Mouse (Mus musculus): ENCODE measurements at regions not wholly inside any gene's neighbourhood (a gene's known extent, or its start where the extent isn't known, plus 50 kb on each side); places are given as distances from the start of the nearest gene placed in this dataset.
"Not testable (repeated sequence)": the region's sequence is repeated elsewhere in the genome, so short reads cannot be mapped to it uniquely, and the experiment has no call there.

DNA sequence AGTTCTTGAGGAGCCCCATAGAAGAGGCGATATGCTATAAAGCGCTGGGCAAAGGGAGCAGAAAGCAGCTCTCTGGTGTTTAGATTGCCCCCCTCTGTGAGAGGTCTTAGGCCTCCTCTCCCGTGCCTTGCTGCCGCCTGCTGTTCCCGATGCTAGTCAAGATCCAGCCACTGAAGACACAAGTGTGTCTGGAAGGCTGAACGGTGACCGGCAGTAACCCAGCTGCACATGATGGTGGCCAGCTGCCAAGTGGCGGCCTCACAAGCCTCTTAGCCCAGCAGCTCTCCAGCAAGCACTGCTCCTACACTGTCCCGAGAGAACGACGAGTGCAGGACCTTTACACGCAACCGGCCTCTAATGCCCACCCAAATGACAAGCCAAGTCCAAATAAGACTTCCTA lies 104.1 kb upstream of the Abca1 start:
- DNase-seq (ENCODE audit: low spot score in 2 of 2) = peak; percentile 47 to 65

DNA sequence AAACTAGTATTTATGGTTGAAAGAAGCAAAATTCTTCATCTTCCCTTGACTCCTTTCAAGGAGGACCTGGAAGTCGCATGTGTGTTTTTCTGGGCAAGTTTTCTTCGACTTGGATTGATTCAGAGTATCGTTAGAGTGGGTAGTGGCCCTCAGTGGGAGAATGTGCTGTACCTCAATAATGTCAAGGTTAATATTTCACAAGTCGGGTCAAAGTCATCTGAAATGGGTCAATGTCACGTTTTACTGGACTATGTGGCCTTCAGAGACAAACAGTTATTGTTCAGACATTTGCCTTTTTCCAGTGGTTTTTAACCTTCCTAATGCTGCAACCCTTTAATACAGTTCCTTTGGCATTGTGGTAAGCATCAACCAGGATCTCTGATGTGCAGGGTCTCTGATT lies 102.8 kb upstream of the Abca1 start:
- DNase-seq (ENCODE audit: low spot score in 2 of 2) = no peak

DNA sequence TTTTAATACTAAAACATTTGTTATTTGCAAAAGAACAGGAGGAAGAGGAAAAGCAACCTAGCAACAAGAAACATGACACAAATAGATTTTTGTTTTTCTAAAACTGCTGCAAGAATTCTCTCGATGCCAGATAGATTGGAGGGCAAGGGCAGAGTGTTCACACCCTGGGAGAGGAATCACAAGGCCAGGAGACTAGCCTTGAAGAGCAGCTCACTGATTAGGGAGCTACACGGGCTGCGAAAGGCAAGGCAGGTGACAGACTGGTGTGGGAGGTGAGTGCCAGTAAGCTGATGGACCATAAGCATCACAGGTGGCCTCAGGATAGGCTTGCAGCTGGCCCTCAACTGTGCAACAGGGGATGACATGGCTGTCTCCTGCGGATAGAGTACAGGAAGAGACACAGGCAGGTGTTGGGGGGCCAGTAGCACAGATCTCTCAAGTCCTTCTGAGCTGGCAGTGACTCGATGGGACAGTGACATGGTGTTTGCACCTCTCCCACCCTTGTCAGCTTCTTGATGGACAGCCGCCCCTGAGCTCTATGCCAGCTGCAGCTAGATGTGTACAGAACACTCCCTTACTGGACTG lies 102.0 kb upstream of the Abca1 start:
- no peak for DNase-seq (ENCODE audit: low spot score in 2 of 2)

DNA sequence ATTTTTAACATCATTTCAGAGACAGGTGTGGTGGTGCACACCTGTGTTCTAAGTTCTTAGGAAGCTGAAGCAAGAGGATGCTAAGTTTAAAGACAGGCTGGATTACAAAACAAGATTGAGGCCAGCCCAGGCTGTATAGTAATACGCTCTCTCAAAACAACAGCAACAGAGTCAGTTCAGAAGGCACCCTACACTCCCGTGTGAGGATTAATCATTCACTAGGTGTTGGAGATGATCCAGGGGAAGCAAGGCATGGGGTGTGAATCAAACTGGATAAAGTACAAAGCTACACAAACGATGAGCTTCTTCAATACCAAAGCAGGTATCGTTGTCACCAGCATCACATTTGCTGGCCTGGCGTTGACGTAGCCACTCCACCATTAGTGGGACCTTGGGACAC lies 99.3 kb upstream of the Abca1 start:
- no peak for DNase-seq (ENCODE audit: low spot score in 2 of 2)

DNA sequence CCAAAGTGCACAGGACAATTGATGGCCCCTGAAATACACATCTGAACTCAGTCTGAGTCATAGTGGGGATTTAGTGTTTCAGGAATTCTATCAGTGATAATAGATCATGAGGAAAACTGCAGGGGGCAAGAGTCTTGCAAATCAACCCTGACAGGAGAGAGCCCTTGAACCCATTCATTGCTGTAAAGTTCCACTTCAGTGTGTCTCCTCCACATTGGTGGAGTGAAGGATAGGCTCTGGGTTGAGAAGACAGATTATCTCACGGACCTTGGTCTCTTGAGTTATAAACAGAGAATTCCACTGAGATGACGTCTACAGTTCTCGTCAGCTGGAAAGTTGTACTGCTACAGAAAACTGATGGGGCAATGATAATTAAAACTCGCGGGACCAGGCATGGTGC lies 97.3 kb upstream of the Abca1 start:
- no peak for DNase-seq (ENCODE audit: low spot score in 2 of 2)

DNA sequence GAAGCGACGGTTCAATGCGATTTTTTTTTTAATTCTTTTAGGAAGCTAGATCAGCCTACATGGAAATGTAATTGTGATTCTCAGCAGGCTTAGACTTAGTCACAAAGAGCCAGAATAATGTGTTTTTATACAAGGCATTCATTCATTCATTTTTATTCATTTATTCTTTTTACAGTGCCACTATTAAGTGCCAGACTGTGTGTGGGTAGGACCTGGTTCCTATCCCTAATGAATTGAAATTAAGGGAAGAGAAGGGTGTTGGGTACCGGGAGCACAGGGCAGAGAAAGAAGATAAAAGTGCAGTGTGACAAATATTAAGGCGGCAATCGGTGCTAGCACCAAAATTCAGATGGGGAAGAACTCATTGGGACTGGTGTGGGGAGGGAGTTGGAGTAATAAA lies 94.8 kb upstream of the Abca1 start:
- no peak for DNase-seq (ENCODE audit: low spot score in 2 of 2)

DNA sequence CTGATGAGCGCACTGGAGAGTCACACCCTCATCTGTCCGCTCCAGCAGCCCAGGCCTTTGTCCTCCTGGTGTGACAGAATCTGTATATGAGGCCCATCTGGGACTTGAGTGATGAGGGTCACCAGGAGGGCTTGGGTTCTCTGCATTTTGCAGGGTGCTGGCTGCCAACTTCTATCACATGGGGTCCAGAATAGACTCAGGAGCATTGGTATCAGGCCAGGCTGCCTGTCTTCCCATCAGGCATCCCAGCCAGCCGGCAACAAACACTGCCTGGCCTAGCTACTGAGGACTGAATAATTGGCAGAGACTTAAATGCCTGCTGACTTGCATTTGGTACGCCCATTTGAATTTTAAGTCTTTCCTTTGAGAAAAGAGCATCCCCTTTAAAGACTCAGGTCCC lies 94.0 kb upstream of the Abca1 start:
- DNase-seq (ENCODE audit: low spot score in 2 of 2) = peak in 1 of 2 experiments; percentile 17

DNA sequence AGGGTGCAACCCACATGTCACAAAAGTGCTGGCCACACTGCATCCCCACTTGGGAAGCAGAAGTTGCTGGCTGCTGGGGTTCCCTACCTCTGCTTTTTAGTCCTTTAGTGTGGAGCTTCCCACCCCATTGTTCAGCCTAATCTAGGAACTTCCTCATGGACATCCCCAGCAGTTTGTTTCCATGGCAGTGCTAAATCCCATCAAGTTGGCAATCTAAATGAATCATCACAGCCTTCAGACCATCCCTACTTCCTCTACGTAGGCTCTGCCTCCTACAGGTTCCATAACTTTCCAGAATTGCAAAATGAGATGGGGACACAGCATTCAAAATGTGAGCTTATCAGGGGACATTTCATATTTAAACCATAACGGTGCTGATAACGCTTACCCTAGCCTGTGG lies 90.6 kb upstream of the Abca1 start:
- peak in 1 of 2 experiments; percentile 4 for DNase-seq (ENCODE audit: low spot score in 2 of 2)

DNA sequence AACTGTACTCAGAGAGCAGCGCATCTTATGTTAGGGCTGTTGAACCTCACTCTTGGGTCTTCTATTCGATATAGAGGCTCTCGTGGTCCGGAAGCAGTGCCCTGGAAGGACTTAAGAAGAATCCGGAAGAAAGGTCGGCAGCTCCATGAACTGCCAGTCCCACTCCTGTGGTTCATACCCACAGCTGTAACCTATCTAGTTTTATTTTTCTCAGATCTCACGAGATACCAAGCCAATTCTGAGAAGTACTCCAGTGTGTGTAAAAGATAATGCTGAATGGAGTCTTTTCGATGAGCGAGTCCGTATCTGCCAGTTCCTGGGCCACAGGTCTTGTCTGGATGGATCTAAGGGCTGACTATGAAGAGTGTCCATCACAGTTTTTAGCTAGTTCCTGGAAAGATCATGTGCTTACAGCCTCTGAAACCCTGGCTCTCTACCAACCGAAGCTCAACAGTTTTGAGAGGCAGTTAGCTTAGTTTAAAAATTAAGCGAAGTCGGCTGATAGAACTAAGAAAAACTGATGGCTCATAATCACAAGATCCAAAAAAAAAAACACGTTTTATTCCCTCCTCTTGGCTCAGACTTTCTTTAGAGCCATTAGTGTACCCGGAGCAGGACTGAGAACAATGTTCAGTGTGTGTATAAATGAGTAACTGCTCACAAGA lies 86.5 kb upstream of the Abca1 start:
- DNase-seq (ENCODE audit: low spot score in 2 of 2) = no peak

DNA sequence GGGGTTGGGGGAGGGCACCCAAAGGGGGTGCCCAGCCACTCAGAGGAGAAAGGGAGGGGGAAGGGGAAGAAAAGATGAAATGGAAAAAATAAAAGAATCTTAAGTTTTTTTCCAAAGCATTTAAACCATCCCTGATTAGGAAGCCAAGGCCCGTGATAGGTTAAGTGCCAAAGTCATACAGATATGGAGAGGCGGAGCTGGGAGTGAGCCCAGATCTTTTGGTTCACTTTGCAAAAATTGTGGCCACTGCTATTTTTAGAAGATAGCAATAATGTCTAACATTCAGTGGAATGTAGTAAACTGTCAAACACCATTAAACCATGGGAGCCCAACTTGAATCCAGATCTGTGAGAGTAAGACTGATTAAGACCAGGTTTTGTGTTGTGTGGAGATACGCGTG lies 85.9 kb upstream of the Abca1 start:
- DNase-seq (ENCODE audit: low spot score in 2 of 2) = no peak

DNA sequence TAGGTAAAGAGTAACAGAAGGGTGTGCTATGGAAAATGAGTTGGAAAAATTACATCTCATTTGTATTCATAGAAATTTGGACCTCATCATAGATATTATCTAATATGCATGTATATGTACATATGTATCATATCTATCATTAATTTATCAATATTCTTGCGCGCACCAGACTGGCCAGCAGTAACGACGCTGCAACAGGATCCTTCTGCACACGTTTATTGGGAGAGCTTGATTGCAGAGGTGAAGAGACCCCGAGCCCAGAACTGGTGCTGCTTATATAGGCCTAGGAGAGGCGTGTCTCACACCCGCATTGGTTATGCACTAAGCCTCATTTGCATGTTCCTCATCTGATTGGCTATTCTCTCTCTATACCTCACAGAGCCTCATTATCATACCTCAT lies 83.8 kb upstream of the Abca1 start:
- DNase-seq (ENCODE audit: low spot score in 2 of 2) = not testable (repeated sequence)

DNA sequence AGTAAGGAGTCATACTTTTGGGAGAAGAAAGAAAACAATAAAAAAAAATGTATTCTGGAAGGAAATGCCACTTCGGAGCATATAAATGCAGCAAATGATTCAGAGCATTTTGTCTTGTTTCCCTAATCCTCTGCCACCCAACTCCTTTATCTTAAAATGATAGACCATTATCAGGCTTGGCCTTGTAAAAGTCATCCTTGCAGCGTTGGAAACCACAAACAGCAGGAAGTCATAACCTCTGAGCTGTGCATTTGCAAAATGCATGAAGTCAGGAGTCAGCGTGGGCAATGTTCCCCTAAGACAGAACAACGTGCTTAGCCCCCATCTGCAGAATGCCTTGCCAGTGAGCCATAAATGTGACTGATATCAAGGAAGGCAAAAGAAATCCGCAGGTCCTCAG lies 80.2 kb upstream of the Abca1 start:
- DNase-seq (ENCODE audit: low spot score in 2 of 2) = no peak

DNA sequence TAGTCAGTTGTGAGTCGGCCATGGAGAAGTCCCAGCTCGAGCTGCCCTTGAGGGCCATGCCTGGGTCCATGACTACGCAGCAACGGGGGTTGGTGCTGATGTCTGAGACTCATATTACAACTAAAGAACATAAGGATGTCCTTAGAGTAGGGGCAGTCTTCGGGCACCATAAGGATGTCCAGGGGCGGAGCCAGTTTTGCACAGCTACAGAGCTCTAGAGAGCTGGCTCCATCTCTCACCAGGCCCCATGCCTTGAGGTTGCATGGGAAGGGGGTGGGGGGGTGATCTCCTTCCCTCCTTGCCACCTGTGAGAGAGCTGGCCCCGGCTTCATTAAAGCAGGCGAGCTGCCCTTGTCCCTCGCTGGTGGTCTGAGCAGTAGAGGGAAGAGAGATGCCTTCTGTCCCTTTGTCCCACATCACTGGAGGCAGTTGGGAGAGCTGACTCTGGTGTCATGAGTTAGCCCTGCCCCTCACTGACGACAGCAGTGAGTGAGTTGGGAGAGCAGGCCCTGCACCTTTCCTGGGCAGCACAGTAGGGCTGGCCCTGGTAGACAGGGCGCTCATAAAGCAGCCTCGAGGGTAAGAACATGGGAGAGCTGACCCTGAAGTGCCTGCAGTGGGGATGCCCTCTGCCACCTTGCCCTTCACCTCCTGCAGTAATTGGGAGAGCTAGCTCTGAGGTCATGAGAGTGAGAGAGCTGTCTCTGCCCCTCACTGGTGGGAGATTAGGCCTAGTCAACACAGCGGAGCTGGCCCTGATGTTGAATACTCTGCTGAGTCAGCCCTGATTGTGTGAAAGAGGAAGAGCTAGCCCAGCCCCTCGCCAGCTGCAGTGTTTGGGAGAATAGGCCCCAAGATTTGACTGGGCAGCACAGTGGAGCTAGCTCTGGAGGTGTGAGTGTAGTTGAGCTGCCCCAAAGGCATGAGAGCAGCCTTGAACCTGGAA lies 78.9 kb upstream of the Abca1 start:
- DNase-seq (ENCODE audit: low spot score in 2 of 2) = no peak

DNA sequence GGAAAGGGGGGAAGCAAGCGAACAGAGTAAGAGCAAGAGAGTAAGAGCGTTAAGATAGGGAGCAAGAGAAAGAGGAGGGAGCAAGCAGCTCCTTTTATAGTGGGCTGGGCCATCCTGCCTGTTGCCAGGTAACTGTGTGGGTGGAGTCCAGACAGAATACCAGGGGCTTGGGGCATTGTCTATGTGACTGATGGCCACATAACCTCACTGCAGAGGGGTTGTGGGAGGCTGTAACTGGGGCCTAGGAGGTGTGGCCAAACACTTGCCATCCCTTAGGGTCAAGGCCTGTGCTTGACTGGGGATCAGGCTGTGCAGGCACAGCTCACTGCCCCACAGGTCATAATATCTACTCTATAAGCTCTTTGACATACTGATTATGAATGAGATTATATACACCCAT lies 76.2 kb upstream of the Abca1 start:
- DNase-seq (ENCODE audit: low spot score in 2 of 2) = no peak

DNA sequence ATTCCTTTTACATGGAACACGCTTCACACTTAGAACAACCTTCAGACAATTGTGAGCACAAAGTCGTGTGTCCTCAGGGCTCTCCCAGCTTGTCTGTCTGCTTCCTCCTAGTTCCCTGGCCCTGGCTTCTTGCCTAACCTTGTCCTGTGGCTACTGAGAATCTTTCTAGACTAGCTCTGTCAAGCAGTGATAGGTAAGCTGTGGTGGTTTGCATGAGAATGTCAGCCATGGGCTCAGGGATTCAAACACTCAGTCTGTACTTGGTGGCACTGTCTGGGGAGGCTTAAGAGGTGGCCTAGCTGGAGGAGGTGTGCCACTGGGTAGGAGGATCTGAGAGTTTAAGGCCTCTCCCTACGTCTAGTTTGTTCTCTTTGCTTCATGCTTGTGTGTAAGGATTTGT lies 72.7 kb upstream of the Abca1 start:
- no peak for DNase-seq (ENCODE audit: low spot score in 2 of 2)

DNA sequence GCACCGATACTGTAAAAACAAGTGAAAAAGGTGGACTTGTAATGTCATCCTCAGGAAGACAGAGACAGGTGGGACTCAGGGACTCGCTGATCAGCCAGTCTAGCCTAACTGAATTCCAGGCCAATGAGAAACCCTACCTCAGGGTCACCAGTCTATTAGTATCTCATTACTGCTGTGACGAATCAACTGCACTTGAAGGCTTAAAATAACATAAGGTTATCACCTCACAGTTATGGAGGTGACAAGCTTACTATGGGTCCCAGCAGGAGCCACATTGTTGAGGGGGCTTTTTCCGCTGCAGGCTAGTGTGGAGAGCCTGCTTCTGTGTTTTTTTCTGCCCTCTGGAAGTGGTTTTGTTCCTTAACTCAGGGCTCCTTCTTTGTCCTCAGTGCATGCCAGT lies 72.2 kb upstream of the Abca1 start:
- DNase-seq (ENCODE audit: low spot score in 2 of 2) = no peak

DNA sequence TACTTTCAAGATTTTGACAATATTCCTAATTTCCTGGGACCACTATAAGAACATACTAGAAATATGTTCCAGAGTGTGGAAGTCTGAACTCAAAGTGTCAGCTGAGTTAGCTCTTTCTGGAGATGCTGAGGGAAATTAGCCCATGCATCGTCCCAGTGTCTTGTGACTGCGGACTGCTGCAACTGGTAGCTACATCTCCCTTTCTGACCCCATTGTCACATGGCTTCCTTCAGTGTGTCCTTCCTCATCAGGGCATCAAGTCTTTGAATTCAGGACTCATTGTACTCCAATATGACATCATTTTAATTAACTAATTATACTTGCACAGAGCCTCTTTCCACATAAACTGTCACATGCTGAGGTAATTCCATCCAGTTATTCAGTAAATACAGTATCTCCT lies 71.4 kb upstream of the Abca1 start:
- DNase-seq (ENCODE audit: low spot score in 2 of 2) = no peak

DNA sequence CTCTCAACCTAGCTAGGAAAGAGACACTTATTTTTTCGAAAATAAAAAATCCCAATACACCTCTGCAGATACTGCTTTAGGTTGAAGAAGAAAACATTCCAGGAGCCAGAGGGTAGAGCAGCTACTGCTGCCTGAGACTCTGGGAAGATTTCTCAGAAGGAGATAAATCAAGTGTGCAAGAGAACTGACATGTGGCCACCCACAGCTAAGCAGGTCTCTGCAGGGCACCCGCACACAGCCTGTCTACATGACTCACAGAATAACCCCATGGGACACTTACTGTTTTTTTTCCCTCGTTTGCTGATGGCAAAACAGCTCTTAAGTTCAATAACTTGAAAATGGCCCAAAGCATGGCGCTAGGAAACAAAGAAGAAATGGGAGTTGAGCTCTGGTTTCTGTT lies 68.7 kb upstream of the Abca1 start:
- DNase-seq (ENCODE audit: low spot score in 2 of 2) = no peak

DNA sequence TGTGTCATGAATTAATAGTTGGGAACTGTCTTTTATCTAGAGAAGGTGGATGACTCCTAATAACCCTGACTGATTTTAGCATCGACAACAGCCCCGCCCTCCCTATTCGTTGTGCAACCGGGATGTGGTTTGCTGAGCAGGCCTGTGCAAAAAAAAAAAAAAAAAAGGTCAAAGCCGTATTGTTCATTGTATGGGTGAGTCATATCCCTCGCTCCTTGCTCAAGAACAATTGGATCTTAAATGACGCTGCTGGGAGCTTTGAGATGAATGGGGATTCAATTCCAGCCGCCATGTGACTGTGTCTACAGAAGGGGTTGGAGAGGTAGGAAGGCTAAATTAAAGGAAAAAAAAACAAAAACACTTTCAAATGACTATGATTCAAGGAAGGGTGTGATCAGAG lies 68.1 kb upstream of the Abca1 start:
- no peak for DNase-seq (ENCODE audit: low spot score in 2 of 2)

DNA sequence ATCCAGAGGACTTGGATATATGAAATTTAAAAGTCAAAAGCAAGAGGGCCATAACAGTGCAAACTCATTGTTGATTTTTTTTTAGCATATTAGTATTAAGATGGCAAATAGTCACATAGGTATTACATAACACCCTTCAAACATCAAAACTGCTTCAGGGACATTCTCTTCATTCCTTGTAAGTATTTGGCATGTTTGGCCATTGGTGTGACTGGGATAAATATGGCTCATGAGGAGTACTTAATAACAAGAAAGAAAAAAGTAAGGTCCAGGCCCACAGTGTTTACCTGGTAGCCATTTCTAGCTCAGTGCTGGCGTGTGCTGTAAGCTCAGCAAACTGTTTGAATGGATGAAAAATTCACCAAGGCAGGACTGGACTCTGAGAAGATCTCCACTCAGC lies 67.4 kb upstream of the Abca1 start:
- no peak for DNase-seq (ENCODE audit: low spot score in 2 of 2)

DNA sequence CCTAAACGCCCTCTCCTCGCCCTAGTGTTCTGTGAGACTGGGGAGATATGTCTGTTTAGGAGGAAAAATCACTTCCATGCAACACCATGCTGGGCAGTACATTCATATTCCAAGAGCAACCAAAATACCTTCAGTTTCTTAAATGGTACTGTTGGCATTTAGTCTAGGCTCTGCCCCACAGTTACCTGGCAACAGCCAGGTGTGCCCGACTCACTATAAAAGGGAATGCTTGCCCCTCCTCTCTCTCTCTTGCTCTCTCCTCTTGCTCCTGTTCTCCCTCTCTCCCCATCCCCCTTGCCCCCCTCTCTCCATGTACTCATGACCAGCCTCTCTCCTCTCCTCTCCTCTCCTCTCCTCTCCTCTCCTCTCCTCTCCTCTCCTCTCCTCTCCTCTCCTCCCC lies 66.7 kb upstream of the Abca1 start:
- DNase-seq (ENCODE audit: low spot score in 2 of 2) = no peak

DNA sequence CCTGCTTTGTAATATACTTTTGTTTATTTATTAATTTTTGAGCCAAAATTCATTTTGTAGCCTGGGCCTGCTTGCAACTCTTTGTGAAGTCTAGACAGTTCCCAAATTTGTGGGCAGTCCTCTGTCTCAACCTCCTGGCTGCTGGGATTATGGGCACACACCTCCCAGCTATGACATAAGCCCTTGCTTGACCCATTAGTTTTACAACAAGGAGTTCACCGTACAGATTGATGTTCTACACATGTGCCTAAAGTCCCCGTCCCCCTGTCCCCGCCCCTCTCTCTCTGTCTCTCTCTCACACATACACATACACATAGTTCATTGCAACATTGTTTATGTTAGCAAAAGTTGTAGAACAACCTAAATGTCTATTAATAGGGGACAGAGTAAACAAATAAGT lies 63.7 kb upstream of the Abca1 start:
- no peak for DNase-seq (ENCODE audit: low spot score in 2 of 2)

DNA sequence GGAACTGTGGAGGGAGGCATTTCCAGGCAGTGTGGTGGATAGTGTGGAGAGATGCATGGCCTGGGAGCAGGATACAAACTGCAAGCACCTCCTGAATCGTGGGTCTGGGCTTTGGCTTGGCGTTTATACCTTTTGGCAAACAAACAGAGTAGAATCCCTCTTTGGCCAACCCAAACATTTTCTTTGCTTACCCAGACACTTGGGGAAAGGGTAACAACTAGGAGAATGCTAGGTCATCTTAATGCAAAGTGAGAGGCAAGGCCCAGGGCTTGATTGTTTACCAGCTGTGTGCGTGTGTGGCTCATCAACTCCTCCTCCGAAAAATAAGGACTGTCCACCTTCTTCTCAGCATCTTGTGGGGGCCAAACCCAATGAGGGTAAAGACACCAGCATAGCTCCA lies 61.1 kb upstream of the Abca1 start:
- no peak for DNase-seq (ENCODE audit: low spot score in 2 of 2)
